Mouse (Mus musculus) heart, postnatal 0 days (tissue): ENCODE results near the gene Pds5b. TPM values are rescaled to one million over a fixed set of nuclear protein-coding genes. Genes with fewer than 3 reads are reported as not detected.
"Not testable (repeated sequence)": the region's sequence is repeated elsewhere in the genome, so short reads cannot be mapped to it uniquely, and the experiment has no call there.

ENCODE experiments used
- ATAC-seq: fragments of 200-750 bp; cut with Nextera tagmentation; 2 replicates; pipeline ENCODE4 v1.8.0; 2017; ENCODE audit warnings: low read depth, moderate number of reproducible peaks, moderate library complexity; ENCODE audit not compliant: insufficient read depth
- DNase-seq: peaks from one replicate; pipeline ENCODE4 v3.0.0-alpha.2; 2016; ENCODE audit warnings: low spot score
- H3K27ac ChIP-seq: fragments of 300-500 bp; sonication (generic); 2 replicates; pipeline ENCODE4 v1.5.1; 2014; ENCODE audit warnings: low read depth, mild to moderate bottlenecking
- H3K27me3 ChIP-seq: fragments of 300-500 bp; sonication (generic); 2 replicates; pipeline ENCODE4 v1.6.1; 2014; ENCODE audit warnings: low read length, mixed read lengths; ENCODE audit not compliant: control insufficient read depth, insufficient read depth
- H3K36me3 ChIP-seq: fragments of 300-500 bp; sonication (generic); replicated peaks from 2 replicates; pipeline ENCODE4 v1.6.1; 2014; ENCODE audit warnings: low read length, mixed read lengths; ENCODE audit not compliant: control insufficient read depth, insufficient read depth
- H3K4me1 ChIP-seq: fragments of 300-500 bp; sonication (generic); 2 replicates; pipeline ENCODE4 v1.6.1; 2014; ENCODE audit warnings: antibody characterized with exemption; ENCODE audit not compliant: control insufficient read depth, insufficient read depth
- H3K4me2 ChIP-seq: fragments of 300-500 bp; sonication (generic); 2 replicates; pipeline ENCODE4 v1.6.1; 2014; ENCODE audit warnings: low read depth, mild to moderate bottlenecking, low read length, moderate library complexity
- H3K4me3 ChIP-seq: fragments of 300-500 bp; sonication (generic); 2 replicates; pipeline ENCODE4 v1.5.1; 2014; ENCODE audit warnings: low read depth, low read length
- H3K9ac ChIP-seq: fragments of 300-500 bp; sonication (generic); replicated peaks from 2 replicates; pipeline ENCODE4 v1.6.1; 2014; ENCODE audit warnings: low read depth, low read length, mixed read lengths
- H3K9me3 ChIP-seq: fragments of 300-500 bp; sonication (generic); replicated peaks from 2 replicates; pipeline ENCODE4 v1.6.1; 2016; ENCODE audit warnings: low read length; ENCODE audit not compliant: control insufficient read depth
- CTCF ChIP-seq: IDR thresholded peaks from 2 replicates; pipeline ENCODE4 v1.5.1; 2016; ENCODE audit warnings: antibody characterized with exemption, control low read depth, low read depth
- EP300 ChIP-seq: IDR thresholded peaks from 2 replicates; pipeline ENCODE4 v1.6.1; 2016; ENCODE audit warnings: antibody characterized with exemption, low read depth
- WGBS: fragments of 180-500 bp; shearing (Covaris S2); extraction: QIAGEN DNeasy Blood & Tissue Kit; methylation state at CpG from one replicate; pipeline ENCODE4 v1.1.7; 2014; 5-methylcytosine and 5-hydroxymethylcytosine counted together
- polyA plus RNA-seq: library from polyadenylated mRNA; unstranded; fragments of >200 nt; fragmentation: Nextera tagmentation; extraction: Ambion mirVana; gene quantifications from 2 replicates; pipeline ENCODE4 v1.2.1, GENCODE M21; 2015
- total RNA-seq: library from RNA; depleted of rRNA; stranded (reverse); fragments of >200 nt; gene quantifications from 2 replicates; pipeline ENCODE4 v1.2.3, GENCODE M21; 2014; ENCODE audit warnings: low replicate concordance; rRNA removed

Pds5b gene
- total and polyA plus RNA-seq, 2 experiments from 2014 or later, result 8.1 to 24.2 TPM

GRCm38 (mm10) chr5:150850821-150851220 is 177.3 kb downstream of the Pds5b start:
- no peak overlapping the region for H3K27ac ChIP-seq
- no peak for ATAC-seq

GRCm38 (mm10) chr5:150852097-150852496 is 178.6 kb downstream of the Pds5b start:
- not testable (repeated sequence) for H3K9ac ChIP-seq, H3K4me1 ChIP-seq, H3K27ac ChIP-seq, H3K4me3 ChIP-seq, H3K9me3 ChIP-seq, H3K27me3 ChIP-seq, DNase-seq, H3K36me3 ChIP-seq, H3K4me2 ChIP-seq, ATAC-seq
- 90% methylated on average over 2 of the region's 2 CpGs for WGBS

More at GRCm38 (mm10) chr5:150850821-150851220, 177.3 kb downstream of the Pds5b start:
- Histone ChIP-seq H3K36me3 (no peaks in the 10 kb centered on the region), H3K27me3 (no peaks in the 10 kb centered on the region), H3K4me3 (no peak overlapping the region), H3K9ac (no peak overlapping the region), H3K4me1 (peaks cover 5% of the 10 kb centered on the region; the same call in 1 of the 2 replicates), H3K9me3 (no peaks in the 10 kb centered on the region), H3K4me2 (no peak overlapping the region)
- TF ChIP-seq CTCF (no peak), EP300 (no peak)
- WGBS, result 29% methylated on average over 2 of the region's 2 CpGs
- DNase-seq, result no peak

- peaks cover 5% of the 10 kb centered on the region; the same call in 1 of the 2 replicates for H3K4me1 ChIP-seq
- H3K9me3 ChIP-seq, result no peaks in the 10 kb centered on the region
- TF ChIP-seq EP300 (no peak), CTCF (no peak)
- WGBS, result 6% methylated on average over 1 of the region's 1 CpGs
- H3K36me3 ChIP-seq, result no peaks in the 10 kb centered on the region
- no peak overlapping the region for H3K9ac ChIP-seq
- no peaks in the 10 kb centered on the region for H3K27me3 ChIP-seq
- H3K27ac ChIP-seq, result no peak overlapping the region
- no peak for ATAC-seq
- peak; percentile 13 for DNase-seq
- H3K4me3 ChIP-seq, result no peak overlapping the region
- H3K4me2 ChIP-seq, result no peak overlapping the region
These were observed 181.0 kb downstream of the Pds5b start for GRCm38 (mm10) chr5:150854506-150854905.

- Histone ChIP-seq H3K27ac (no peak overlapping the region), H3K4me3 (no peak overlapping the region), H3K9me3 (no peaks in the 10 kb centered on the region), H3K36me3 (no peaks in the 10 kb centered on the region), H3K4me2 (no peak overlapping the region), H3K4me1 (no peaks in the 10 kb centered on the region), H3K9ac (no peak overlapping the region), H3K27me3 (no peaks in the 10 kb centered on the region)
- TF ChIP-seq EP300, result no peak
- TF ChIP-seq CTCF, result no peak
- no peak for ATAC-seq
- WGBS, result 57% methylated on average over 5 of the region's 5 CpGs
- no peak for DNase-seq
These were observed 186.2 kb downstream of the Pds5b start for GRCm38 (mm10) chr5:150859642-150860194.

Other genes with a start within 250 kb of the Pds5b start
- not detected in 2 replicates for gene Zar1l, start 155.6 kb upstream of the Pds5b start, total RNA-seq
- not detected in 2 replicates for gene Zar1l, start 155.6 kb upstream of the Pds5b start, polyA plus RNA-seq
- gene Brca2, start 151.1 kb upstream of the Pds5b start, total RNA-seq, result 15.8 and 22.4 TPM in 2 replicates
- 8.7 and 9.9 TPM in 2 replicates for gene Brca2, start 151.1 kb upstream of the Pds5b start, polyA plus RNA-seq
- 0.15 TPM in 1 of 2 replicates, not detected in the other for gene N4bp2l1, start 76.6 kb upstream of the Pds5b start, total RNA-seq
- gene N4bp2l1, start 76.6 kb upstream of the Pds5b start, polyA plus RNA-seq, result 3.1 and 3.3 TPM in 2 replicates
- 27.9 and 54.3 TPM in 2 replicates for gene N4bp2l2, start 7.6 kb upstream of the Pds5b start, total RNA-seq
- gene N4bp2l2, start 7.6 kb upstream of the Pds5b start, polyA plus RNA-seq, result 24.0 and 26.9 TPM in 2 replicates